Mouse (Mus musculus): Measurements from ENCODE around the gene Mfsd6.

Gene Mfsd6

GRCm38 (mm10) chr1:52639090-52639489 lies 88.2 kb downstream of the Mfsd6 start:
- DNase-seq (ENCODE audit: low read depth, low spot score) = no peak
- H3K36me3 ChIP-seq (ENCODE audit: control insufficient read depth, insufficient read depth, low read length, poor library complexity, severe bottlenecking) = peaks cover 13% of the 10 kb centered on the region
- H3K27me3 ChIP-seq (ENCODE audit: control insufficient read depth, insufficient read depth, low read length, poor library complexity, severe bottlenecking) = no peaks in the 10 kb centered on the region; the same call in 1 of the 2 replicates

GRCm38 (mm10) chr1:52638101-52638500 lies 89.2 kb downstream of the Mfsd6 start:
- H3K27me3 ChIP-seq (ENCODE audit: control insufficient read depth, insufficient read depth, low read length, poor library complexity, severe bottlenecking) = no peaks in the 10 kb centered on the region
- peaks cover 12% of the 10 kb centered on the region for H3K36me3 ChIP-seq (ENCODE audit: control insufficient read depth, insufficient read depth, low read length, poor library complexity, severe bottlenecking)
- no peak for DNase-seq (ENCODE audit: low read depth, low spot score)

GRCm38 (mm10) chr1:52635932-52636331 lies 91.3 kb downstream of the Mfsd6 start:
- no peak for DNase-seq (ENCODE audit: low read depth, low spot score)
- peaks cover 9% of the 10 kb centered on the region for H3K36me3 ChIP-seq (ENCODE audit: control insufficient read depth, insufficient read depth, low read length, poor library complexity, severe bottlenecking)
- no peaks in the 10 kb centered on the region for H3K27me3 ChIP-seq (ENCODE audit: control insufficient read depth, insufficient read depth, low read length, poor library complexity, severe bottlenecking)

- DNase-seq (ENCODE audit: low read depth, low spot score) = no peak
- Histone ChIP-seq H3K27me3 (ENCODE audit: control insufficient read depth, insufficient read depth, low read length, poor library complexity, severe bottlenecking) (no peaks in the 10 kb centered on the region), H3K36me3 (ENCODE audit: control insufficient read depth, insufficient read depth, low read length, poor library complexity, severe bottlenecking) (peaks cover 4% of the 10 kb centered on the region)
Observed at GRCm38 (mm10) chr1:52634251-52634650, 93.0 kb downstream of the Mfsd6 start.

- Histone ChIP-seq H3K27me3 (ENCODE audit: control insufficient read depth, insufficient read depth, low read length, poor library complexity, severe bottlenecking) (no peaks in the 10 kb centered on the region), H3K36me3 (ENCODE audit: control insufficient read depth, insufficient read depth, low read length, poor library complexity, severe bottlenecking) (no peaks in the 10 kb centered on the region)
- peak; percentile 62 for DNase-seq (ENCODE audit: low read depth, low spot score)
Observed at GRCm38 (mm10) chr1:52631570-52631969, 95.7 kb downstream of the Mfsd6 start.

GRCm38 (mm10) chr1:52630937-52631299 lies 96.3 kb downstream of the Mfsd6 start:
- Histone ChIP-seq H3K27me3 (ENCODE audit: control insufficient read depth, insufficient read depth, low read length, poor library complexity, severe bottlenecking) (no peaks in the 10 kb centered on the region), H3K36me3 (ENCODE audit: control insufficient read depth, insufficient read depth, low read length, poor library complexity, severe bottlenecking) (no peaks in the 10 kb centered on the region)
- DNase-seq (ENCODE audit: low read depth, low spot score) = peak; percentile 92

GRCm38 (mm10) chr1:52630248-52630936 lies 96.9 kb downstream of the Mfsd6 start, which contains the start of gene Nemp2:
Nemp2 (plus strand) TSS chr1:52630703.
- no peaks in the 10 kb centered on the region for H3K36me3 ChIP-seq (ENCODE audit: control insufficient read depth, insufficient read depth, low read length, poor library complexity, severe bottlenecking)
- peak; percentile 94 for DNase-seq (ENCODE audit: low read depth, low spot score)
- H3K27me3 ChIP-seq (ENCODE audit: control insufficient read depth, insufficient read depth, low read length, poor library complexity, severe bottlenecking) = no peaks in the 10 kb centered on the region

GRCm38 (mm10) chr1:52620442-52620841 lies 106.8 kb downstream of the Mfsd6 start:
- no peaks in the 10 kb centered on the region for H3K27me3 ChIP-seq (ENCODE audit: control insufficient read depth, insufficient read depth, low read length, poor library complexity, severe bottlenecking)
- no peaks in the 10 kb centered on the region for H3K36me3 ChIP-seq (ENCODE audit: control insufficient read depth, insufficient read depth, low read length, poor library complexity, severe bottlenecking)
- DNase-seq (ENCODE audit: low read depth, low spot score) = no peak

- no peak for DNase-seq (ENCODE audit: low read depth, low spot score)
- no peaks in the 10 kb centered on the region for H3K27me3 ChIP-seq (ENCODE audit: control insufficient read depth, insufficient read depth, low read length, poor library complexity, severe bottlenecking)
- H3K36me3 ChIP-seq (ENCODE audit: control insufficient read depth, insufficient read depth, low read length, poor library complexity, severe bottlenecking) = no peaks in the 10 kb centered on the region
Observed at GRCm38 (mm10) chr1:52618217-52618616, 109.0 kb downstream of the Mfsd6 start.

- H3K27me3 ChIP-seq (ENCODE audit: control insufficient read depth, insufficient read depth, low read length, poor library complexity, severe bottlenecking) = no peaks in the 10 kb centered on the region
- no peak for DNase-seq (ENCODE audit: low read depth, low spot score)
- H3K36me3 ChIP-seq (ENCODE audit: control insufficient read depth, insufficient read depth, low read length, poor library complexity, severe bottlenecking) = no peaks in the 10 kb centered on the region
Observed at GRCm38 (mm10) chr1:52608486-52608885, 118.8 kb downstream of the Mfsd6 start.

GRCm38 (mm10) chr1:52607700-52608099 lies 119.6 kb downstream of the Mfsd6 start:
- no peaks in the 10 kb centered on the region for H3K27me3 ChIP-seq (ENCODE audit: control insufficient read depth, insufficient read depth, low read length, poor library complexity, severe bottlenecking)
- no peak for DNase-seq (ENCODE audit: low read depth, low spot score)
- no peaks in the 10 kb centered on the region for H3K36me3 ChIP-seq (ENCODE audit: control insufficient read depth, insufficient read depth, low read length, poor library complexity, severe bottlenecking)

Data from splenic B cell, adult 2 months (primary cell).